Mouse (Mus musculus) heart, postnatal 14 days (tissue): ENCODE data around the gene Gbgt1. TPM values are rescaled to one million over a fixed set of nuclear protein-coding genes. Genes with fewer than 3 reads are reported as not detected.

ENCODE experiments used
- DNase-seq, 2 experiments: peaks; one replicate each; pipeline ENCODE4 v3.0.0; 2021 to 2022
- intact Hi-C: fragments of 180-260 bp; cut with DNase I; formaldehyde crosslinking; loops from one replicate; pipeline ENCODE4 v1.15.1; 2025
- total RNA-seq, 2 experiments: library from RNA; stranded (reverse); gene quantifications; 2 replicates each; pipeline ENCODE4 v1.2.3; 2021

Gene Gbgt1
- total RNA-seq, 2 experiments from 2014 or later = 2.6 to 3.7 TPM

- no peak for DNase-seq
- intact Hi-C loops = loop anchor here (1.0 kb wide), 1 partner anchor 22 kb away; no protein-coding TSS in a partner anchor
Observed at GRCm38 (mm10) chr2:28543894-28544293, 47.2 kb downstream of the Gbgt1 start.

GRCm38 (mm10) chr2:28545976-28546375, 49.3 kb downstream of the Gbgt1 start:
- intact Hi-C loops = no loop called here
- no peak for DNase-seq

- DNase-seq = no peak
- intact Hi-C loops = no loop called here
Observed at GRCm38 (mm10) chr2:28546560-28546959, 49.9 kb downstream of the Gbgt1 start.

- intact Hi-C loops = loop anchor here (1.0 to 2.0 kb wide), 2 partner anchors 30 to 37 kb away; no protein-coding TSS in a partner anchor
Observed at GRCm38 (mm10) chr2:28547237-28548172, 50.8 kb downstream of the Gbgt1 start.

GRCm38 (mm10) chr2:28549157-28549556, 52.5 kb downstream of the Gbgt1 start:
- DNase-seq = no peak
- intact Hi-C loops = loop anchor here (2.0 kb wide), 1 partner anchor 36 kb away; no protein-coding TSS in a partner anchor

More at GRCm38 (mm10) chr2:28547237-28548172, 50.8 kb downstream of the Gbgt1 start:
- peak; percentile 88 to 93 for DNase-seq

GRCm38 (mm10) chr2:28552301-28552700, 55.6 kb downstream of the Gbgt1 start:
- no peak for DNase-seq
- intact Hi-C loops = no loop called here

Other genes with a start within 250 kb of the Gbgt1 start
- 1 to 10 TPM; 3.2 to 3.6 TPM for gene Ppp1r26, start 50.1 kb upstream of the Gbgt1 start, total RNA-seq
- gene 1700007K13Rik, start 30.6 kb upstream of the Gbgt1 start, total RNA-seq = not detected
- 10 to 100 TPM; 41.5 to 44.7 TPM for gene Mrps2, start 28.8 kb upstream of the Gbgt1 start, total RNA-seq
- 1 to 10 TPM; 1.2 to 1.4 TPM for gene Gm10134, start 9.2 kb downstream of the Gbgt1 start, total RNA-seq
- gene Ralgds, start 16.2 kb downstream of the Gbgt1 start, total RNA-seq = 10 to 100 TPM; 14.5 to 18.2 TPM
- not detected for gene Cel, start 66.5 kb downstream of the Gbgt1 start, total RNA-seq
- 10 to 100 TPM in 1 of 2 experiments, 1 to 10 TPM in 1; 9.8 to 10.9 TPM for gene Gtf3c5, start 86.9 kb downstream of the Gbgt1 start, total RNA-seq
- not detected for gene Gfi1b, start 125.1 kb downstream of the Gbgt1 start, total RNA-seq
- gene Tsc1, start 144.3 kb downstream of the Gbgt1 start, total RNA-seq = 10 to 100 TPM; 19.4 to 20.4 TPM
- under 1 TPM in 1 of 2 experiments, not detected in 1; 0.53 TPM for gene Spaca9, start 202.8 kb downstream of the Gbgt1 start, total RNA-seq
- under 1 TPM in 1 of 2 experiments, not detected in 1; 0.24 TPM for gene Ak8, start 203.3 kb downstream of the Gbgt1 start, total RNA-seq